Mouse (Mus musculus): ENCODE results near the gene B4galt5. TPM values are rescaled to one million over a fixed set of nuclear protein-coding genes. Genes with fewer than 3 reads are reported as not detected.

B4galt5 gene
- polyA plus RNA-seq, 1 experiment from 2014 or later, result 10.1 TPM

GRCm38 (mm10) chr2:167298729-167299705 lies 50.0 kb downstream of the B4galt5 start:
- WGBS, result 83% methylated on average over 27 of the region's 27 CpGs
- Histone ChIP-seq H3K4me1 (no peaks in the 10 kb centered on the region), H3K27me3 (no peaks in the 10 kb centered on the region), H3K9ac (no peak overlapping the region), H3K4me2 (replicated peaks) (no peak overlapping the region), H3K36me3 (peaks cover 47% of the 10 kb centered on the region), H3K9me3 (no peaks in the 10 kb centered on the region), H3K27ac (no peak overlapping the region), H3K4me3 (no peak overlapping the region)
- no peak for ATAC-seq (ENCODE audit: low FRiP score, low read depth)

DNA sequence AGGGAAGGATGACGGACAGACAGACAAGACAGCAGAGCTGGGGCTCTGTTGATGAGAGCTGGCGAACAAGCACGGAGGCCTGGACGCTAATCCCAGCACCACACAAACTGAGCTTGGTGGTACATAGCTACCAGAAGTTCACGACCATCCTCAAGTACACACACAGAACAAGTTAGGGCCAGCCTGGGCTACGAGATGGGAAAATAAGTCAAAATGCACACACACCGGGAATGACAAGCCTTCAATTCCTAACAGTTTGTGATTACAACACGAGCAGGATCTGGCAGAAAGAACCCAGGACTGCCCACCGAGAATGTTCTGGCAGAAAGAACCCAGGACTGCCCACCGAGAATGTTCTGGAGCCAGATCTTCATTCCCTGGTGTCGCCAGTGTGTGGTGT lies 51.0 kb downstream of the B4galt5 start:
- no peaks in the 10 kb centered on the region for H3K4me1 ChIP-seq
- no peak for ATAC-seq (ENCODE audit: low FRiP score, low read depth)
- no peak overlapping the region for H3K4me2 ChIP-seq (replicated peaks)
- H3K9ac ChIP-seq, result no peak overlapping the region
- H3K9me3 ChIP-seq, result no peaks in the 10 kb centered on the region
- no peak overlapping the region for H3K27ac ChIP-seq
- 93% methylated on average over 11 of the region's 11 CpGs for WGBS
- H3K4me3 ChIP-seq, result no peak overlapping the region
- H3K27me3 ChIP-seq, result no peaks in the 10 kb centered on the region
- peaks cover 36% of the 10 kb centered on the region for H3K36me3 ChIP-seq

GRCm38 (mm10) chr2:167294926-167295325 lies 54.1 kb downstream of the B4galt5 start:
- Histone ChIP-seq H3K36me3 (peaks cover 14% of the 10 kb centered on the region), H3K4me3 (peak overlapping the region; percentile 24), H3K27me3 (no peaks in the 10 kb centered on the region), H3K4me1 (peaks cover 8% of the 10 kb centered on the region; the same call in 1 of the 2 replicates), H3K9ac (peak overlapping the region; percentile 48), H3K4me2 (replicated peaks) (peak overlapping the region; percentile 32), H3K27ac (no peak overlapping the region), H3K9me3 (no peaks in the 10 kb centered on the region)
- WGBS, result 66% methylated on average over 15 of the region's 15 CpGs
- no peak for ATAC-seq (ENCODE audit: low FRiP score, low read depth)

DNA sequence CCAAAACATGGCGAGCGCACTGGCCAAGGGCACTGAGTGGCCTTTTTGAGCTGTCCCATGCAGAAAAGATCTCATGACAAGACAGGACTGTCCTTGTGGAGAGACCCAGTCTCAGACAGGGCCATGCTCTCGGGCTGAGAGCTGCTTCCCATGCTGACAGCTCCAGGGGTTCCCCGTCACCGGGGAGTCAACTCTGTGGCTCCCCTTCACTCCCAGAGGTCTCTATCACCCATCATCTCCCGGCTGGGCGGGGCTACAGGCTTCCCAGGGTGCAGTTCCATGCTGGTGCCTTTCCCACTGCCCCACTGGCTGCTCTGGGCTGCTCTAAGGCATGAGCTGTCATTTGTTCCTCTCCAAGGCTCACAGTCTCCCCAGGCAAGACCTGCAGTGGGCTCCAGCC lies 54.8 kb downstream of the B4galt5 start:
- Histone ChIP-seq H3K4me2 (replicated peaks) (peak overlapping the region; percentile 32; the same call in 1 of the 2 replicates), H3K4me3 (no peak overlapping the region), H3K9me3 (no peaks in the 10 kb centered on the region), H3K4me1 (peaks cover 8% of the 10 kb centered on the region; the same call in 1 of the 2 replicates), H3K27ac (no peak overlapping the region), H3K36me3 (peaks cover 8% of the 10 kb centered on the region), H3K9ac (no peak overlapping the region), H3K27me3 (no peaks in the 10 kb centered on the region)
- no peak for ATAC-seq (ENCODE audit: low FRiP score, low read depth)
- 82% methylated on average over 7 of the region's 7 CpGs for WGBS

GRCm38 (mm10) chr2:167293289-167294085 lies 55.5 kb downstream of the B4galt5 start:
- Histone ChIP-seq H3K27ac (no peak overlapping the region), H3K4me2 (replicated peaks) (no peak overlapping the region), H3K9me3 (no peaks in the 10 kb centered on the region), H3K27me3 (no peaks in the 10 kb centered on the region), H3K9ac (no peak overlapping the region), H3K36me3 (peaks cover under 1% of the 10 kb centered on the region), H3K4me3 (no peak overlapping the region), H3K4me1 (peaks cover 8% of the 10 kb centered on the region; the same call in 1 of the 2 replicates)
- ATAC-seq (ENCODE audit: low FRiP score, low read depth), result no peak
- WGBS, result 62% methylated on average over 13 of the region's 13 CpGs

- Histone ChIP-seq H3K27me3 (no peaks in the 10 kb centered on the region), H3K4me3 (no peak overlapping the region), H3K9me3 (no peaks in the 10 kb centered on the region), H3K36me3 (no peaks in the 10 kb centered on the region; the same call in 1 of the 2 replicates), H3K4me2 (replicated peaks) (no peak overlapping the region), H3K9ac (no peak overlapping the region), H3K27ac (no peak overlapping the region), H3K4me1 (peaks cover 8% of the 10 kb centered on the region; the same call in 1 of the 2 replicates)
- WGBS, result 12% methylated on average over 6 of the region's 6 CpGs
- 0 out of 2 replicates have a peak, but pooled peaks have one; percentile 11 for ATAC-seq (ENCODE audit: low FRiP score, low read depth)
Observed at GRCm38 (mm10) chr2:167292854-167293253, 56.1 kb downstream of the B4galt5 start.

DNA sequence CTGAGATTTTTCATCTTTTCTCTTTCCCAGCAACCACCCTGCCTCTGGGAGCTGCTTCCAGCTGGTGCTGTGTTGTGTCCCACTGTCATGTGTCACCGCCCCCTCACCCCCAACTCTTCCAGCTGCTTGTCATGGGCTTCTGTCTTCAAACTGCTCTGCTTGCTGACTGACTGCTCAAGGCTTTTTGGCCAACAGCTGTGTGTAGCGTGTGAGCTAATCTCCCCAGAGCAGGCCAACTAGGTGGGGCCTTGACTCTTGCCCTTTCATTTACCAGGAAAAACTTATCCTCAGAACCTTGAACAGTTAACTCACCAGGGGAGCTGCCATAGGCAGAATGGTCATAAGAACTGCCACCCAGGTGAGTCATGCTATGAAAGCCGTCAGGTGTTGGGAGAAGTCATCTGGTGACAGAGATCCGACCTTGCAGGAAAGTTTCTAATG lies 56.8 kb downstream of the B4galt5 start:
- peaks cover 8% of the 10 kb centered on the region; the same call in 1 of the 2 replicates for H3K4me1 ChIP-seq
- no peaks in the 10 kb centered on the region for H3K27me3 ChIP-seq
- H3K4me2 ChIP-seq (replicated peaks), result no peak overlapping the region
- 63% methylated on average over 4 of the region's 4 CpGs for WGBS
- H3K9ac ChIP-seq, result no peak overlapping the region
- no peak overlapping the region for H3K27ac ChIP-seq
- no peak overlapping the region for H3K4me3 ChIP-seq
- H3K9me3 ChIP-seq, result no peaks in the 10 kb centered on the region
- ATAC-seq (ENCODE audit: low FRiP score, low read depth), result peak; percentile 66; the same call in 1 of the 2 replicates
- no peaks in the 10 kb centered on the region for H3K36me3 ChIP-seq

DNA sequence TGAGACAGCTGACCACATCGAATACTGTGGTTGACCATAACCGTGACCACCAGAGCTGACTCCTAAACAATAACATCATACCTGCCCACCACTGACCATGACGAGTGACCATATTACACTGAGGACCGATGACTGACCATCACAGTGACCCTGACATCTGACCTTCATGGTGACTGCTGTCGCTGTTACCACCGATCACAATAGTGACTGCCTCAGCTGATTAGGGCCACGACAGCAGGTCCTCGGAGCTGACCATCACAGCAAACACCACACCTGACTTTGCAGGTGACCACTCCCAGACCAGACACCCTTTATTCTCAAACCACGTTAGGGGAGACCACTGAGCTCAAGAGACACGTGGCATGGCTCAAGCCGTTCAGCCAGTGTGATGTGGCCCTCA lies 57.3 kb downstream of the B4galt5 start:
- no peak overlapping the region for H3K4me2 ChIP-seq (replicated peaks)
- no peaks in the 10 kb centered on the region for H3K27me3 ChIP-seq
- no peak for ATAC-seq (ENCODE audit: low FRiP score, low read depth)
- no peaks in the 10 kb centered on the region for H3K36me3 ChIP-seq
- 82% methylated on average over 11 of the region's 11 CpGs for WGBS
- peaks cover 8% of the 10 kb centered on the region; the same call in 1 of the 2 replicates for H3K4me1 ChIP-seq
- H3K4me3 ChIP-seq, result no peak overlapping the region
- H3K9ac ChIP-seq, result no peak overlapping the region
- H3K27ac ChIP-seq, result no peak overlapping the region
- H3K9me3 ChIP-seq, result no peaks in the 10 kb centered on the region

- H3K27ac ChIP-seq, result no peak overlapping the region
Observed at GRCm38 (mm10) chr2:167281461-167281860, 67.5 kb downstream of the B4galt5 start.

DNA sequence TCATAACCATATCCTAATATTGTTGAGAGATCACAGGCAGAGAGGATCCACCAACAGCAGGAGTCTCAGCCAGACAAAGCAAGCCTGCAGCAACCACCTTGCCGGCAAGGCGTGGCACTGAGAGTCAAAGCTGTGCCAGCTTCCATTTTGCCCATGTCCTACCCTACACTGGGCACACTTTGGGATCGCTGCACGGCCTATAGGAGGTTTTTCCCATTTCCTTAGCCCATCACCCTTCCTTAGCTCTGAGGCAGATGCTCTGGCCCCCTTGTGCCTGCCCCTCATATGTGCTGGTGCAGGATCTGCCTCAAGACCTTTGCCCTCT lies 68.0 kb downstream of the B4galt5 start:
- H3K4me2 ChIP-seq (replicated peaks), result no peak overlapping the region
- no peaks in the 10 kb centered on the region for H3K36me3 ChIP-seq
- no peak overlapping the region for H3K4me3 ChIP-seq
- WGBS, result 82% methylated on average over 4 of the region's 4 CpGs
- H3K9me3 ChIP-seq, result no peaks in the 10 kb centered on the region
- H3K9ac ChIP-seq, result no peak overlapping the region
- H3K27me3 ChIP-seq, result no peaks in the 10 kb centered on the region
- no peak for ATAC-seq (ENCODE audit: low FRiP score, low read depth)
- no peak overlapping the region for H3K27ac ChIP-seq
- H3K4me1 ChIP-seq, result no peaks in the 10 kb centered on the region

More at GRCm38 (mm10) chr2:167281461-167281860, 67.5 kb downstream of the B4galt5 start:
- WGBS, result 90% methylated on average over 13 of the region's 13 CpGs
- no peaks in the 10 kb centered on the region for H3K36me3 ChIP-seq
- no peaks in the 10 kb centered on the region for H3K27me3 ChIP-seq
- ATAC-seq (ENCODE audit: low FRiP score, low read depth), result no peak
- H3K4me2 ChIP-seq (replicated peaks), result no peak overlapping the region
- no peaks in the 10 kb centered on the region for H3K4me1 ChIP-seq
- no peak overlapping the region for H3K9ac ChIP-seq
- no peaks in the 10 kb centered on the region for H3K9me3 ChIP-seq
- no peak overlapping the region for H3K4me3 ChIP-seq

GRCm38 (mm10) chr2:167280090-167280985 lies 68.6 kb downstream of the B4galt5 start:
- H3K27ac ChIP-seq, result no peak overlapping the region
- H3K9me3 ChIP-seq, result no peaks in the 10 kb centered on the region
- no peak overlapping the region for H3K9ac ChIP-seq
- no peaks in the 10 kb centered on the region for H3K36me3 ChIP-seq
- ATAC-seq (ENCODE audit: low FRiP score, low read depth), result peak; percentile 69; the same call in 1 of the 2 replicates
- H3K4me2 ChIP-seq (replicated peaks), result no peak overlapping the region
- no peak overlapping the region for H3K4me3 ChIP-seq
- no peaks in the 10 kb centered on the region for H3K4me1 ChIP-seq
- H3K27me3 ChIP-seq, result no peaks in the 10 kb centered on the region
- WGBS, result 44% methylated on average over 26 of the region's 26 CpGs
